Mouse (Mus musculus) erythroid progenitor cell, adult 5-6 weeks (primary cell): ENCODE measurements at regions not wholly inside any gene's neighbourhood (a gene's known extent, or its start where the extent isn't known, plus 50 kb on each side); places are given as distances from the start of the nearest gene placed in this dataset.

Experiments
- ATAC-seq: replicated peaks from 2 replicates; pipeline ENCODE4 v1.8.0; 2016; ENCODE audit warnings: moderate number of reproducible peaks, mild to moderate bottlenecking, moderate TSS enrichment, inconsistent platforms; ENCODE audit not compliant: poor library complexity, low FRiP score, severe bottlenecking

- ATAC-seq = no peak
Observed at GRCm38 (mm10) chr3:66592259-66592658, 295.6 kb upstream of the Veph1 start.

GRCm38 (mm10) chr3:66590775-66591174 is 294.1 kb upstream of the Veph1 start:
- ATAC-seq = no peak

- ATAC-seq = no peak
Observed at GRCm38 (mm10) chr3:66589483-66589882, 292.8 kb upstream of the Veph1 start.

GRCm38 (mm10) chr3:66584831-66585230 is 288.2 kb upstream of the Veph1 start:
- no peak for ATAC-seq

- ATAC-seq = no peak
Observed at GRCm38 (mm10) chr3:66584101-66584500, 287.5 kb upstream of the Veph1 start.

GRCm38 (mm10) chr3:66576659-66577058 is 280.0 kb upstream of the Veph1 start:
- no peak for ATAC-seq

GRCm38 (mm10) chr3:66574321-66574720 is 277.7 kb upstream of the Veph1 start:
- no peak for ATAC-seq

- ATAC-seq = no peak
Observed at GRCm38 (mm10) chr3:66572887-66573519, 276.4 kb upstream of the Veph1 start.

- ATAC-seq = no peak
Observed at GRCm38 (mm10) chr3:66570342-66570741, 273.7 kb upstream of the Veph1 start.

- ATAC-seq = no peak
Observed at GRCm38 (mm10) chr3:66564268-66565245, 267.9 kb upstream of the Veph1 start.

GRCm38 (mm10) chr3:66563329-66563728 is 266.7 kb upstream of the Veph1 start:
- peak; percentile 95 for ATAC-seq

- no peak for ATAC-seq
Observed at GRCm38 (mm10) chr3:66555538-66555937, 258.9 kb upstream of the Veph1 start.

GRCm38 (mm10) chr3:66550920-66551319 is 254.3 kb upstream of the Veph1 start:
- no peak for ATAC-seq

- no peak for ATAC-seq
Observed at GRCm38 (mm10) chr3:66546576-66546975, 249.9 kb upstream of the Veph1 start.

GRCm38 (mm10) chr3:66544139-66544933 is 247.7 kb upstream of the Veph1 start:
- ATAC-seq = no peak

GRCm38 (mm10) chr3:66542865-66543264 is 246.2 kb upstream of the Veph1 start:
- ATAC-seq = 0 out of 2 replicates have a peak, but pooled peaks have one; percentile 26

GRCm38 (mm10) chr3:66537913-66538312 is 241.3 kb upstream of the Veph1 start:
- ATAC-seq = no peak

GRCm38 (mm10) chr3:66537106-66537893 is 240.7 kb upstream of the Veph1 start:
- ATAC-seq = no peak

GRCm38 (mm10) chr3:66536673-66537072 is 240.0 kb upstream of the Veph1 start:
- ATAC-seq = no peak
